Mouse (Mus musculus): ENCODE results near the gene Amn1.

GRCm38 (mm10) chr6:149139471-149139870, 49.0 kb downstream of the Amn1 start, which contains the start of gene Etfbkmt:
- no peak for TF ChIP-seq EP300 (IDR thresholded peaks at IDR 0.05)
- TF ChIP-seq CTCF (IDR thresholded peaks at IDR 0.05), result no peak

Measured in lung, postnatal 0 days (tissue).